In the genomic region with DNA sequence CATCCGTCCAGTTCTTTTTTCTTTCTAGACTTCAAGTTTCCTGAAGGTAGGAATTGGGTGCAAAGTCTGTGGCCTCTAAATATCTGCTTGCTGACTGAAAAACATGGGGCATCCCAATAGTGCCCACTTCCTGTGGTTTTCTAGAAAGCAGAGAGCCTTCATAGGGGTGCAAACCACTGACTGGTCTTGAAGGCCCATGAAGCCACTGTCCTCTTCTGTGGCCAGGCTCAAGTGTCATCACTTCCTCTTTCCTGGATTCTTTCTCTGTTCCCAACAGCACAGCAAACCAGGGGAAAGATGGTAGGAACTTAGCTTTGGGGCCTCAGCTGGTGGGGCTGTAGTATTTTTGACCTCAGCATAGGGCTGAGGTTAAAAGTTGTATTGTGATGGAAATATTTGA, we compare ENCODE assay signal across 25 mouse cellular contexts. TPM values are rescaled to one million over a fixed set of nuclear protein-coding genes. Genes with fewer than 3 reads are reported as not detected.
DNase-seq lines count a peak whose midpoint lies in the region; ATAC-seq and TF ChIP-seq lines count a peak whose summit lies in the region.
"Had no signal": no experiment of that assay in that cellular context is flagged by ENCODE, and none has a peak within 500 bp of the region (broad histone marks: within the 10 kb centered on the region; RNA-seq: fewer than 3 reads in every experiment).

No protein-coding gene starts in this region.

- in situ Hi-C loops in CH12.LX (cut with MboI; ENCODE audit: low pct_ligation_motif_present, low pct_unique_long_range_greater_than_20kb, low sequenced_read_pairs): no loop called here

- TF ChIP-seq RAD21 in CH12.LX (IDR thresholded peaks at IDR 0.05; ENCODE audit: low read depth, low read length): no peak

- peak; percentile 60; the same call in 1 of the 2 replicates for TF ChIP-seq EP300 in CH12.LX (IDR thresholded peaks at IDR 0.05; ENCODE audit: low read length)

- dilution Hi-C loops in CH12.LX (cut with MboI; ENCODE audit: extremely low pct_ligation_motif_present, extremely low pct_unique_long_range_greater_than_20kb, low sequenced_read_pairs): no loop called here

- peak overlapping the region; percentile 49; the same call in 1 of the 2 replicates for H3K9ac ChIP-seq in CH12.LX (ENCODE audit: insufficient read depth, low read depth)
- H3K9ac ChIP-seq: forebrain, embryonic 13.5 days; heart, embryonic 13.5 days; hindbrain, embryonic 13.5 days; intestine, embryonic 15.5 days had no signal

- peak overlapping the region; percentile 86; the same call in 1 of the 2 replicates for H3K27ac ChIP-seq in CH12.LX (ENCODE audit: insufficient read depth, low read depth)
- H3K27ac ChIP-seq: forebrain, embryonic 10.5 days; forebrain, embryonic 13.5 days; gastrocnemius, adult 2 months; heart, adult 2 months; heart, embryonic 10.5 days; heart, embryonic 13.5 days; hindbrain, embryonic 10.5 days; hindbrain, embryonic 13.5 days; intestine, embryonic 15.5 days had no signal

- H3K36me3 ChIP-seq in CH12.LX (replicated peaks in 1 of 2; ENCODE audit: control insufficient read depth in 1 of 2, insufficient read depth in 1 of 2, low read length in 1 of 2): peaks cover 17 to 35% of the 10 kb centered on the region in 2 experiments

- H3K9me3 ChIP-seq in CH12.LX (replicated peaks; ENCODE audit: low read length): no peaks in the 10 kb centered on the region
- H3K9me3 ChIP-seq: forebrain, embryonic 10.5 days; forebrain, embryonic 13.5 days; heart, embryonic 10.5 days; heart, embryonic 13.5 days; hindbrain, embryonic 10.5 days; hindbrain, embryonic 13.5 days; intestine, embryonic 15.5 days had no signal

- no peaks in the 10 kb centered on the region for H3K27me3 ChIP-seq in CH12.LX (replicated peaks)
- H3K27me3 ChIP-seq: forebrain, embryonic 13.5 days; heart, embryonic 13.5 days; hindbrain, embryonic 13.5 days; intestine, embryonic 15.5 days had no signal

- TF ChIP-seq CTCF in CH12.LX (conservative IDR thresholded peaks at IDR 0.05 in 1 of 2, IDR thresholded peaks at IDR 0.05 in 1 of 2; ENCODE audit: low read depth in 2 of 2, low read length in 2 of 2): no peak

- no peak for TF ChIP-seq POLR2A in CH12.LX (IDR thresholded peaks at IDR 0.05; ENCODE audit: low read depth, low read length)

- H3K79me2 ChIP-seq in CH12.LX (replicated peaks; ENCODE audit: control insufficient read depth, extremely low read depth, insufficient read depth, poor library complexity, severe bottlenecking): peaks cover 33% of the 10 kb centered on the region

- peak; percentile 33 for DNase-seq in CH12.LX (ENCODE audit: extremely low read depth)
- DNase-seq in heart, postnatal 36 days: no peak
- DNase-seq in embryo, embryonic 10 days (ENCODE audit: low spot score): no peak
- no peak for DNase-seq in right cerebral cortex, postnatal 14 days
- DNase-seq: adrenal gland, adult 8-10 months; adrenal gland, postnatal 36 days; cerebellum, adult 11 months; gastrocnemius, adult 2 months; gastrocnemius, postnatal 14 days; heart, adult 2 months; heart, postnatal 14 days had no signal

- intact Hi-C loops in heart, postnatal 36 days (cut with DNase I): no loop called here

- H3K4me1 ChIP-seq in CH12.LX (ENCODE audit: control insufficient read depth in 1 of 2, insufficient read depth in 2 of 2): peaks cover 20 to 55% of the 10 kb centered on the region in 2 experiments
- H3K4me1 ChIP-seq: forebrain, embryonic 13.5 days; intestine, embryonic 15.5 days had no signal

- H3K4me3 ChIP-seq in CH12.LX (replicated peaks in 1 of 3; ENCODE audit: low read depth in 2 of 3, low read length in 2 of 3, poor library complexity in 1 of 3): no peak overlapping the region
- H3K4me3 ChIP-seq: forebrain, embryonic 10.5 days; forebrain, embryonic 13.5 days; gastrocnemius, adult 2 months; heart, adult 2 months; heart, embryonic 10.5 days; heart, embryonic 13.5 days; hindbrain, embryonic 10.5 days; hindbrain, embryonic 13.5 days; intestine, embryonic 15.5 days had no signal

- peak overlapping the region; percentile 96 for H3K4me2 ChIP-seq in CH12.LX (ENCODE audit: insufficient read depth, low read depth, poor library complexity, severe bottlenecking)
- H3K4me2 ChIP-seq: forebrain, embryonic 13.5 days; heart, embryonic 13.5 days; hindbrain, embryonic 13.5 days; intestine, embryonic 15.5 days had no signal

- peak; percentile 49 to 62; a peak in 3 of 4 replicates for ATAC-seq in hematopoietic stem cell, adult 5-6 weeks (replicated peaks in 1 of 2; ENCODE audit: insufficient read depth in 1 of 2, low FRiP score in 2 of 2, low TSS enrichment in 1 of 2, low read depth in 1 of 2, poor library complexity in 2 of 2, severe bottlenecking in 2 of 2)
- peak; percentile 74 for ATAC-seq in megakaryocyte progenitor cell, adult 5-6 weeks (replicated peaks; ENCODE audit: poor library complexity)
- ATAC-seq in megakaryocyte-erythroid progenitor cell, adult 5-6 weeks (replicated peaks; ENCODE audit: low FRiP score, low TSS enrichment, poor library complexity, severe bottlenecking): no peak
- ATAC-seq: activated CD4-positive, CD25-positive, alpha-beta regulatory T cell, adult 4 months; CD4-positive, CD25-positive, alpha-beta regulatory T cell, adult 4 months; forebrain, embryonic 13.5 days; forebrain, embryonic 16.5 days; hindbrain, embryonic 16.5 days; intestine, embryonic 15.5 days had no signal

TF ChIP-seq in CH12.LX, 34 proteins besides CTCF, POLR2A, EP300 and RAD21:
- TF ChIP-seq JUND (conservative IDR thresholded peaks at IDR 0.05; ENCODE audit: low read depth, low read length): no peak
- TF ChIP-seq TBP (conservative IDR thresholded peaks at IDR 0.05; ENCODE audit: low read depth, low read length): no peak
- 0 out of 2 replicates have a peak, but pooled peaks have one; percentile 25 for TF ChIP-seq MAFK (IDR thresholded peaks at IDR 0.05; ENCODE audit: insufficient replicate concordance, low read length)
- no peak for TF ChIP-seq POLR2AphosphoS2 (IDR thresholded peaks at IDR 0.05; ENCODE audit: low read depth, low read length)
- TF ChIP-seq ZMIZ1 (IDR thresholded peaks at IDR 0.05; ENCODE audit: low read depth, low read length): no peak
- 0 out of 2 replicates have a peak, but pooled peaks have one; percentile 14 for TF ChIP-seq ELF1 (IDR thresholded peaks at IDR 0.05; ENCODE audit: low read depth, low read length)
- TF ChIP-seq IRF4 (IDR thresholded peaks at IDR 0.05; ENCODE audit: low read depth, low read length): peak; percentile 58; the same call in 1 of the 2 replicates
- no peak for TF ChIP-seq MEF2A (IDR thresholded peaks at IDR 0.05; ENCODE audit: borderline replicate concordance, low read depth, low read length)

RNA-seq across cellular contexts. Expression of a gene that starts 11.6 kb away (rescaled TPM):
- total RNA-seq in CH12.LX (2012; rRNA removed): 43.7 and 57.8 TPM in 2 replicates
- total RNA-seq in CH12.LX (2014; rRNA removed): 105 and 114 TPM in 2 replicates
- 70.0 and 81.6 TPM in 2 replicates for polyA plus RNA-seq in CH12.LX (2012; ENCODE audit: insufficient read length, low read depth)
- total RNA-seq in hematopoietic stem cell, adult 5-6 weeks (2017): 127 and 165 TPM in 2 replicates
- total RNA-seq in megakaryocyte progenitor cell, adult 5-6 weeks (2015): 35.4 and 53.7 TPM in 2 replicates
- total RNA-seq in megakaryocyte progenitor cell, adult 5-6 weeks (2017): 85.1 and 113 TPM in 2 replicates
- 281 and 287 TPM in 2 replicates for total RNA-seq in megakaryocyte-erythroid progenitor cell, adult 5-6 weeks (2014; fragmentation: Nextera tagmentation)
- 487 and 511 TPM in 2 replicates for total RNA-seq in megakaryocyte-erythroid progenitor cell, adult 5-6 weeks (2017)
- total RNA-seq in heart, postnatal 36 days (2021): 1 to 10 TPM; 3.5 to 4.0 TPM

RNA-seq across cellular contexts. Expression of a gene that starts 11.6 kb away (rescaled TPM):
- 8.5 and 12.4 TPM in 2 replicates for total RNA-seq in CH12.LX (2012; rRNA removed)
- 16.7 and 17.8 TPM in 2 replicates for total RNA-seq in CH12.LX (2014; rRNA removed)
- polyA plus RNA-seq in CH12.LX (2012; ENCODE audit: insufficient read length, low read depth): 15.3 and 16.2 TPM in 2 replicates
- 33.1 and 45.5 TPM in 2 replicates for total RNA-seq in hematopoietic stem cell, adult 5-6 weeks (2017)
- total RNA-seq in megakaryocyte progenitor cell, adult 5-6 weeks (2015): 9.2 and 16.4 TPM in 2 replicates
- total RNA-seq in megakaryocyte progenitor cell, adult 5-6 weeks (2017): 7.5 and 7.9 TPM in 2 replicates
- 18.6 and 22.4 TPM in 2 replicates for total RNA-seq in megakaryocyte-erythroid progenitor cell, adult 5-6 weeks (2014; fragmentation: Nextera tagmentation)
- 10.9 and 16.6 TPM in 2 replicates for total RNA-seq in megakaryocyte-erythroid progenitor cell, adult 5-6 weeks (2017)
- total RNA-seq in heart, postnatal 36 days (2021): 1 to 10 TPM; 2.4 to 2.9 TPM

Comparison
In these comparisons a context has a peak if more than half of its experiments do, and no peak if none do; other contexts are left out.
1. RNA of a gene that starts 11.6 kb away (total RNA-seq): 281 to 511 TPM in megakaryocyte-erythroid progenitor cell, adult 5-6 weeks, 127 to 165 TPM in hematopoietic stem cell, adult 5-6 weeks, 43.7 to 114 TPM in CH12.LX and 35.4 to 113 TPM in megakaryocyte progenitor cell, adult 5-6 weeks; 3.5 to 4.0 TPM in heart, postnatal 36 days; every median in the first group is over 4 times any median in the second.